Mouse (Mus musculus) spleen, postnatal 36 days (tissue): ENCODE data around the gene P2ry10b.

Source experiments
- DNase-seq, 2 experiments: peaks; one replicate each; pipeline ENCODE4 v3.0.0; 2022; ENCODE audit warnings: low spot score in 2 of 2, mixed read lengths in 1 of 2

P2ry10b gene

GRCm38 (mm10) chrX:107148681-107149080 lies at the start of gene P2ry10b:
Gene P2ry10b, plus strand, starts transcription at chrX:107148927.
- DNase-seq = no peak

- DNase-seq = no peak
Measured at GRCm38 (mm10) chrX:107116333-107116732, 32.4 kb upstream of the P2ry10b start.

- no peak for DNase-seq
Measured at GRCm38 (mm10) chrX:107116987-107117386, 31.7 kb upstream of the P2ry10b start.

GRCm38 (mm10) chrX:107143184-107143583 lies 5.5 kb upstream of the P2ry10b start:
- DNase-seq = no peak

- no peak for DNase-seq
Measured at GRCm38 (mm10) chrX:107143930-107144329, 4.8 kb upstream of the P2ry10b start.

- DNase-seq = no peak
Measured at GRCm38 (mm10) chrX:107149391-107149993, 765 bp downstream of the P2ry10b start.

- no peak for DNase-seq
Measured at GRCm38 (mm10) chrX:107150027-107150426, 1.3 kb downstream of the P2ry10b start.

GRCm38 (mm10) chrX:107150752-107151515 lies 2.2 kb downstream of the P2ry10b start:
- DNase-seq = peak; percentile 47 to 52

- no peak for DNase-seq
Measured at GRCm38 (mm10) chrX:107156021-107156420, 7.3 kb downstream of the P2ry10b start.

- DNase-seq = no peak
Measured at GRCm38 (mm10) chrX:107160496-107160895, 11.8 kb downstream of the P2ry10b start.

- peak in 1 of 2 experiments; percentile 39 for DNase-seq
Measured at GRCm38 (mm10) chrX:107168281-107168680, 19.6 kb downstream of the P2ry10b start.

- DNase-seq = no peak
Measured at GRCm38 (mm10) chrX:107169128-107169527, 20.4 kb downstream of the P2ry10b start.

GRCm38 (mm10) chrX:107178742-107179141 lies 30.0 kb downstream of the P2ry10b start:
- DNase-seq = peak; percentile 15 to 23

- peak in 1 of 2 experiments; percentile 27 for DNase-seq
Measured at GRCm38 (mm10) chrX:107217577-107218090, 68.9 kb downstream of the P2ry10b start.
